Mouse (Mus musculus) T-helper 1 cell (primary cell): ENCODE measurements around the gene Itgb2l.
"Not testable (repeated sequence)": the region's sequence is repeated elsewhere in the genome, so short reads cannot be mapped to it uniquely, and the experiment has no call there.

ENCODE experiments used
- in situ Hi-C: fragments of 300-600 bp; cut with MboI, MseI; formaldehyde crosslinking; loops from one replicate; pipeline ENCODE4 v1.15.1; 2025; ENCODE audit warnings: high pct_unique_total_duplicates

The Itgb2l gene

GRCm38 (mm10) chr16:96443468-96443867 lies at the start of gene Itgb2l:
TSS of gene Itgb2l (minus strand) at chr16:96443619.
- in situ Hi-C loops: no loop called here

- in situ Hi-C loops: no loop called here
Measured at GRCm38 (mm10) chr16:96491530-96491929, 48.1 kb upstream of the Itgb2l start.

- in situ Hi-C loops: no loop called here
Measured at GRCm38 (mm10) chr16:96488038-96488437, 44.6 kb upstream of the Itgb2l start.

- in situ Hi-C loops: no loop called here
Measured at GRCm38 (mm10) chr16:96487007-96487684, 43.7 kb upstream of the Itgb2l start.

DNA sequence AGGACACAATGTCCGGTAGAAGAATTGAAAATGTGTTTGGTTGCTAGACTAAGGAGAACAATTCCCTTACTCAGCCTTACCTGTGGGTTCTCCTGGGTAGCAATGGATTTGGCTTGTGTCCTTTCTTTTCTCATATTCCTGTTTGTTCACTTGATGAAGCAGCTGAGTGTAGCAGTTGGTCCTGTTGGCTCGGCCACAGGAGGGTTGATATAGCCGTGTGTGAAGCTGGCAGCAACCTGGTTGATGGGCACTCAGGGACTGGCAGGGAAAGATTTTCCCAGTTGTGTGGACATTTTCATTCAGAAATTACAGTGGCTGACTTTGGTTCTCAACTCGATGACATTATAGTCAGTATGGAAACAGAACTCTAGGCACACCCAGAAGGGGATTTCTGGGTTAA lies 38.4 kb upstream of the Itgb2l start:
- in situ Hi-C loops: no loop called here

DNA sequence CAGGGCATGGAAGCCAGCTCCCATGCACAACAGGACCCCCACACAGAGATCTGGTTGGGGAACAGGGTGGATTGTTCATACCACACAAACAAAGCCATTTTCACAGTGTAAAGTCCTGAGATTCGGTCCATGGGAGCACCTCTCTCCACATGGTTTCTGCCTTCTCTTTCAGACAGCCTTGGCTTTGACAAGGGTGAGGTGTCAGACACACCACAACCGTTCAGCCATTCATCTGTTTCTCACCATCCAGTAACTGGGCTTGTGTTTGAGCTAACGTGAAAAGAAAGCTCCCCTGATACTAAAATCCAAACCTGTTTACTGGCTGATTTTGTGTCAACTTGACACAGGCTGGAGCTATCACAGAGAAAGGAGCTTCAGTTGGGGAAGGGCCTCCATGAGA lies 30.8 kb upstream of the Itgb2l start:
- in situ Hi-C loops: no loop called here

DNA sequence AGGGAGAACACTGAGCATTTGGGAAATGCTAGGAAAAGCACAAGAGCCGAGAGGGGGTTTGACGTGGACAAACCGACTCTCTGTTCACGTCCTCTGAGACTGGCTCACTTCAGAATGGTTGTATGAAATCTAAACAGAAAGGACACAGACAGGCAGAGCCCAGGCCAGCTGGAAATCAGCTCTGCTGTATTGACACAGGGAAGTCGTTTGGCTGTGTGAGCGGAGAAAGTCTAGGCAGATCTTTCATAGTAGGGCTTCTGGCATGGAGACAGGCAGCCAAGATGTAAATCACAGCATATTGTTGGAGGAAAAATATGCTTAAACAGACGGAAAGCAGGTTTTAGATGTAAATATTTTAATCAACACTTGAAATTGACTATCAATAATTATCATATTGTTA lies 29.4 kb upstream of the Itgb2l start:
- in situ Hi-C loops: no loop called here

DNA sequence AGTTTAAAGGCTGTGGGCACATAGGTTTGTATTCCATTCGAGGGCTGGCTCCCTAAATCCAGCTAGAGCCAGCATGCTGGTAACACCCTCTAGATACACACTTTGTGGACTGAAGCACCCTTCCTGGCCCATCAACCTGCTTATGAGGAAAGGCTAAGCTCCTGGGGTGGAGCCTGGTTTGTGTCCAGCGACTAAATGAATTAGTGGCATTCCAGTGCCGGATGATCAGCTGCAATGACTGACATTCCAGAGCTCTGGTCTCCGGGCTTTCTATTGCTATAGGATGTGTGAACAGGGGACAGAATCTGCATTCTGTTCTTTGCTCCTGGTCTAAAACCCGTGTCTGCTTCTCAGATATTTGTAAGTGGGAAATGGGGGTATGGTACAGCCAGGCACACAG lies 28.9 kb upstream of the Itgb2l start:
- in situ Hi-C loops: no loop called here

DNA sequence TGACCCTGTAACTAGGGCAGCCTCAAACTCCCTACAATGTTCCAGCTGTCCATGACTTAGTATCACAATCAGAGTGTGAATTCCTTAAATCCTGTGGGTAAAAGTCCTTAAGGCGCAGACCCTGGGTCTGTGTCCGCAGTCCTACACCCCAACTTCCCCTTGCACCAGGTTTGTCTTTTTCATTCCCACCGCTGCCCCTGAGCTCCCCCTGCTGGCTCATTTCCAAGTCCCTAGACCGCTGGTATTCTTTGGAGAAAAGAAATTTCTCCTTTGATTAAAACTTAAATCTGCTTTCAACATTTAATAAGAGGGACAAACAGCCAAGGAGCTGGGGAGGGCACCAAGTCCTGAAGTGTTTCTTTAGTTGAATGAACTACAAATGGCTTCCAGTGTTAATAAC lies 26.2 kb upstream of the Itgb2l start:
- in situ Hi-C loops: no loop called here

GRCm38 (mm10) chr16:96468698-96469097 lies 25.3 kb upstream of the Itgb2l start:
- in situ Hi-C loops: no loop called here

GRCm38 (mm10) chr16:96468011-96468410 lies 24.6 kb upstream of the Itgb2l start:
- in situ Hi-C loops: no loop called here

- in situ Hi-C loops: no loop called here
Measured at GRCm38 (mm10) chr16:96467445-96467844, 24.0 kb upstream of the Itgb2l start, which contains the start of gene Pcp4. TSS of gene Pcp4 (plus strand) at chr16:96467606.

GRCm38 (mm10) chr16:96460788-96461187 lies 17.4 kb upstream of the Itgb2l start:
- in situ Hi-C loops: no loop called here

- in situ Hi-C loops: no loop called here
Measured at GRCm38 (mm10) chr16:96459356-96459755, 15.9 kb upstream of the Itgb2l start.

DNA sequence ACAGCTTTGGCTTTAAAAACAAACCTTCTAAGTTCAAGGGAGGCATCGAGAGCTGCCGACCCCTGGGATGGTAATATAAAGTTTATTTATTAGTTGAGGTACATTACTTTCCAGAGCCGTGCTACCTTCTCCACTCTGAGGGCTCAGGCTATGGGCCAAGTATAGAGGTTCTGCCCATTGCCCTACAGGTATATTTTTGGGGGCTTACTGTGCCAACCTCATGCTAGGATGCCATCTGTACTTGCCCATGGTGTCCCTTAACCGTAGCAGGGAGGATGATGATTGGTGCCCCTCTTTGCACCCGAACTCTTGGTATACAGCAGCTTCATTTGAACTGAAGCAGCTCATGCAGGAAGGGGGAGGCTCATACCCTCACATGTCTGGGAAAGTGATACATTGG lies 14.2 kb upstream of the Itgb2l start:
- in situ Hi-C loops: no loop called here

DNA sequence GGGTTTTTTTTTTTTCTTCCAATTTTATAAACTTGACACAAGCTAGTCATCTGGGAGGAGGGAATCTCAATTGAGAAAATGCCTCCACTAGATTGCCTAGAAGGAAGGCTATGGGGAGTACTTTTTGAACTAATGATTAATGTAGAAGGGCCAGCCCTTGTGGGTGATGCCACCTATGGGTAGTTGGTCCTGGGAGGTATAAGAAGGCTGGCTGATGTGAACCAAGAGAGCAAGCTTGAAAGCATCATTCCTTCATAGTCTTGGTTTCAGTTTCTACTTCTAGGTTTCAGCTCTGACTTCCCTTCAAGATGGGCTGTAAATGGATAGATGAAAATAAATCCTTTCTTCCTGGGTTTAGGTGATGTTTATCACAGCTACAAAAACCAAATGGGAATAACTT lies 10.7 kb upstream of the Itgb2l start:
- in situ Hi-C loops: no loop called here

DNA sequence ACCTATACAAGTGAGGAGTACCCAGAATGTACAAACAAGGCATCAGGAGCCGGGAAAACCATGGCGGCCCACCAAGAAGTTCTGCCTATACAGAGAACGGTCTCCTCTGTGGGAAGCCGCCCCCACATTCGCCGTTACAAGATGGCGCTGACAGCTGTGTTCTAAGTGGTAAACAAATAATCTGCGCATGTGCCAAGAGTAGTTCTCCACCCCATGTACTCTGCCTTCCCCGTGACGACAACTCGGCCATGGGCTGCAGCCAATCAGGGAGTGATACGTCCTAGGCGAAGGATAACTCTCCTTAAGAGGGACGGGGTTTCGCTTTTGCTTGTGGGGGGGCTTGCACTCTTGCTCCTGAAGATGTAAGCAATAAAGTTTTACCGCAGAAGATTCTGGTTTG lies 7.5 kb upstream of the Itgb2l start:
- in situ Hi-C loops: not testable (repeated sequence)

DNA sequence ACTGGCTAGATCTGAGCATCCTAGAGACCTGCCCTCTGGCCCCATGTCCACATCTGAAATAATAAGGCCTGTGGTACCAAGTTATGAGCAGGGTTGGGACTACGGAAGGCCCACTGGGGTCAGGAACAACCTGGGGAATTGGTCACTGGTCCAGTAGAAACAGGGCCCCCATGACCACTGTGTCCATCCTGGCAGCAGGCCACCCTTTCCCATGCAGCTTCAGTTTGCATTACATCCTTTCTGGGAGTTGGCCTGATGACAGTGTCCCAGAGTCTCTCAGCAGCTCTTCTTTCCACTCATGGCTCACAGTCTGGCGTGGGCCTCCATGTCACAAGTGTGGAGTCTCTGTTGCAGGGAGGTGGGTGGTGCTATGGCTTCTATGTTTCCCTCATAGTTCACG lies 1.6 kb downstream of the Itgb2l start:
- in situ Hi-C loops: no loop called here

DNA sequence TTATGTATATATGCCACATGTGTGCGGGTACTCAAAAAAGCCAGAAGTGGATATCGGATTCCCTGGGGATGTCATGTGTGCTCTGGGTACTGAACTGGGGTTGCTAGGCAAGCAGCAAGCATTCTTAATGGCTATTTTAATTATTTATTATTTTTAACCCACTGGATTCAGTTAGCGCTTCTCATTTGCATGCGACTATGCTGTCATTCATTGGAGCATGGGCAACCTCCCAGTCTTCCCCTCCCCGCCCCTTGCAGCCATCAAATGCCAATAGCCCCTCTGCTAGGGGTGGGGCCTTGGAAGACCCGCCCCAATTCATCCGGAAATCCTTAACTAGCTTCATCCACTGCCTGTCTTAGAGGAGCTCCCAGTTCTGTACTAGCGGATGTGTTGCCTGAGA lies 2.5 kb downstream of the Itgb2l start:
- in situ Hi-C loops: no loop called here

- in situ Hi-C loops: no loop called here
Measured at GRCm38 (mm10) chr16:96439682-96440081, 3.7 kb downstream of the Itgb2l start.

DNA sequence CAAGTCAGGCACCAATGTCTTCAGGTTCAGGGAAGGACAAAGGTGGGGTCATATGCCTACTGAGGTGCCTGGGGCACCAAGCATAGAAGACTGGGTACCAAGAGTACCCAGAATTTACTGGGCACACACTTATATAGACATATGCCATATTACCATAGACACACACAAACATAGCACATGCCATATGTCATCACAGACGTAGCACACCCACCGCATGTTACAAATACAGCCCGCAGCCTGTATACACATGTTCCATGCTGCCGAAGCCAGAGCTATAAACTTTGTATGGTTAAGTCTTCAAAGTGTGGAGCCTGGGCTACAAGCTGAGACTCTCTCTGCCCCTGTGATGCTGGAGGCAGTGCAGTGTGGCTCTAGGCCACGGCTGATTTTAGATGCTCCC lies 4.5 kb downstream of the Itgb2l start:
- in situ Hi-C loops: no loop called here

- in situ Hi-C loops: no loop called here
Measured at GRCm38 (mm10) chr16:96434024-96434785, 9.2 kb downstream of the Itgb2l start.

DNA sequence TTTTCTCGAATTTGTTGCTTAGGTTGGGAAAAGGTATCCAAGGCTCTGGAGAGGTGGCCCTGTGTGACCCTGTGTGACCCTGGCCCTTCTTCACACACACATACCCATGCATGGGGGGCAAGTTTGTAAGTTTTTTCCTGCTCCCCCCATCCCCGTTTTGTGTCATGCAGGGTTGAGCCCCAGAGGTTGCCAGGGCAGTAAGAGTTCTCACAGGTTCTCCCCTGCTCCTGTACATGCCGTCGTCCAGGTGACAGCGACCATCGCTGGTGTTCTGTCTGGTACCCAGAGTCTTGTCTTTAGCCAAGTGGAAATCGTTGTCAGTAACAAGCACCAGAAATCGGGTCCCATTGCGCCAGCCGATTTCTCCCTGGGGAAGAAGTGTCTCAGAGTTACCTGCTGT lies 10.2 kb downstream of the Itgb2l start:
- in situ Hi-C loops: no loop called here
